Mouse (Mus musculus): ENCODE data around the gene Vars.
A peak's percentile ranks its signal among the peaks of the same experiment; 100 is the strongest.
"Not testable (repeated sequence)": the region's sequence is repeated elsewhere in the genome, so short reads cannot be mapped to it uniquely, and the experiment has no call there.

Gene Vars

GRCm38 (mm10) chr17:35003022-35003838 is 2.4 kb downstream of the Vars start:
- peak; percentile 51 for DNase-seq (ENCODE audit: low read depth, low spot score)

DNA sequence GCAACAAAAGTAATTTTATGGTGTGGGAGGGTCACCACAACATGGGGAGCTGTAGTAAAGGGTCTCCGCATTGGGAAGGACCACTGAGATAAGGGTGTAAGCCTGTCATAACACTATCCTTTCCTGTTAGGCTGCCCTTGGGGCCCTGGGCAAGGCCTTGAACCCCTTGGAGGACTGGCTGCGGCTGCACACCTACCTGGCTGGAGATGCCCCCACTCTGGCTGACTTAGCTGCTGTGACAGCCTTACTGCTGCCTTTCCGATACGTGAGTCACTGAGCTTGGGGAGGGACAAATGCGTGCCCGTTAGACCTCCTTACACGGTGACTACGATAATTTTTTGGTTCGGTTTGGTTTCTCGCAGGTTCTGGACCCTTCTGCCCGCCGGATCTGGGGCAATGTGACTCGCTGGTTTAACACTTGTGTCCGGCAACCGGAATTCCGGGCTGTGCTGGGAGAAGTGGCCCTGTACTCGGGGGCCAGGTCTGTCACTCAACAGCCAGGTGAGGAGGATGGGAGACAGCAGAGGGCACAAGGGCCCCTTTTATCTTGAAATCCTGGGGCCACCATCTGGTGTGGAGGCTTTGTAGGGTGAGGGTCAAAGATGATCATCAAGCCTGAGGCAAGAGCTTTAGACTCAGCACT is 3.4 kb downstream of the Vars start:
- DNase-seq (ENCODE audit: low read depth, low spot score), result no peak

GRCm38 (mm10) chr17:35005158-35005557 is 4.4 kb downstream of the Vars start:
- DNase-seq (ENCODE audit: low read depth, low spot score), result no peak

GRCm38 (mm10) chr17:35005902-35006301 is 5.1 kb downstream of the Vars start:
- not testable (repeated sequence) for DNase-seq (ENCODE audit: low read depth, low spot score)

DNA sequence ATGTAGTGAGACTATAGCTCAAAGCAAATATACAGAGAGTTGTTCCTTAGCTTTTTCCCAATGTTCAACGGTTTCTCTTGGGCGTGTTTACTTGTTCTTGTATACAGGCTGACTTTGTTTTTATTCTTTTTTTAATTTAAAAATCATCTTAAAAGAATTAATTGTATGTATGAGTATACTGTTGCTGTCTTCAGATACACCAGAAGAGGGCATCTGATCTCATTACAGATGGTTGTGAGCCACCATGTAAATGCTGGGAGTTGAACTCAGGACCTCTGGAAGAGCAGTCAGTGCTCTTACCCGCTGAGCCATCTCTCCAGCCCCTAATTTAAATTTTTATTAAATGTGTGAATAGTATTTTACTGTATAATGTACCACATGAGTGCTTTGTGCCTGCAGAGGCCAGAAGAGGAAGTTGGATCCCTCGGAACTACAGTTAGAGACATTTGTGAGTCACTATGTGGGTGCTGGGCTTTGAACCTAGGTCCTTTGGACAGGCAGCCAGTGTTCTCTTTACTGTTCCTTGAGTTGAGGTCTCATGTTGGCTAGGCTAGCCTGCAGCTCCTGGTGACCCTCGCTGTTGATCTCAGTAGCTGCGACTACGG is 6.7 kb downstream of the Vars start:
- no peak for DNase-seq (ENCODE audit: low read depth, low spot score)

- no peak for DNase-seq (ENCODE audit: low read depth, low spot score)
Observed at GRCm38 (mm10) chr17:35009586-35009985, 8.8 kb downstream of the Vars start.

- no peak for DNase-seq (ENCODE audit: low read depth, low spot score)
Observed at GRCm38 (mm10) chr17:35011440-35011839, 10.7 kb downstream of the Vars start.

- no peak for DNase-seq (ENCODE audit: low read depth, low spot score)
Observed at GRCm38 (mm10) chr17:35012430-35012829, 11.6 kb downstream of the Vars start.

- DNase-seq (ENCODE audit: low read depth, low spot score), result no peak
Observed at GRCm38 (mm10) chr17:35013221-35013620, 12.4 kb downstream of the Vars start.

- no peak for DNase-seq (ENCODE audit: low read depth, low spot score)
Observed at GRCm38 (mm10) chr17:35015296-35015695, 14.5 kb downstream of the Vars start.

GRCm38 (mm10) chr17:35016376-35016775 is 15.6 kb downstream of the Vars start, which contains the start of gene Vwa7:
Gene Vwa7 (plus strand): TSS chr17:35016579.
- no peak for DNase-seq (ENCODE audit: low read depth, low spot score)

DNA sequence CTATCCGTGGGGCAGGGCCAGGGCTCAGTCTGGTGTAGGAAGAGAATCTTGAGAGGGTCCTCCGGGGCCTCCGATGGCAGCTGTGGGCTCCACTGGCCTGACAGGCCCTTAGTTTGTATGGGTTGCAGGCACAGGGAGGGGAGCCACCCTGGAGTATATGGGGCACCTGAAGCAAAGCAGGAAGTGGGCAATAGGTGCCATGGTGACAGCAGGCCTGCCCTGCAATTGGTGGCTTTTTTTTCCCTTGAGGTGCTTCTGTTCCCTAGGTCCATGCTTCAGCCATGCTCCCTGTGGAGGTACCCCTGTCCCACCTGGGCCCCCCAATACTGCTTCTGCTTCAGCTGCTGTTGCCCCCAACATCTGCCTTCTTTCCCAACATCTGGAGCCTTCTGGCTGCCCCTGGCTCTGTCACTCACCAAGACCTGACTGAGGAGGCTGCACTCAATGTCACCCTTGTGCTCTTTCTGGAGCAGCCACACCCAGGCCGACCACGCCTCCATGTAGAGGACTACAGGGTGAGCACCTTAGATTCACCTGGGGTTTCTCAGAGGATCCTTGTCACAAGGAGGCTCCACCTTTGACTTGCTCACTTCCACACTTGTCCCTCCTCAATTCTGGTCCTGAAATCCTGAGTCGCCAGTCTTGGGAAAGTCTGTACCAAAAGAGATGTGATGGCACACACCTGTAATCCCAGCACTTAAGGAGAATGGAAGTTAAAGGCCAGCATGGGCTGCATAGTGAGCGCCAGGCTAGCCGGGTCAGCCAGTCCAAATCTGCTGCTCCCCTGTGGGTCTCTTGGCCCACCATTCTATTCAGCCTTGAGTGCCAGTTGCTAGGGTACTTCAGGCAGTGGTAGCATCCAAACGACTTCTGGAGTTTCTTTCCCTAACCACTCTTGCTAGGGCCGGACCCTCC is 16.3 kb downstream of the Vars start:
- no peak for DNase-seq (ENCODE audit: low read depth, low spot score)

- no peak for DNase-seq (ENCODE audit: low read depth, low spot score)
Observed at GRCm38 (mm10) chr17:35017706-35018030, 16.9 kb downstream of the Vars start.

- DNase-seq (ENCODE audit: low read depth, low spot score), result no peak
Observed at GRCm38 (mm10) chr17:35018171-35018570, 17.4 kb downstream of the Vars start.

GRCm38 (mm10) chr17:35019894-35020293 is 19.1 kb downstream of the Vars start:
- no peak for DNase-seq (ENCODE audit: low read depth, low spot score)

GRCm38 (mm10) chr17:35020551-35020950 is 19.8 kb downstream of the Vars start:
- no peak for DNase-seq (ENCODE audit: low read depth, low spot score)

- DNase-seq (ENCODE audit: low read depth, low spot score), result peak; percentile 83
Observed at GRCm38 (mm10) chr17:35021163-35021808, 20.5 kb downstream of the Vars start.

DNA sequence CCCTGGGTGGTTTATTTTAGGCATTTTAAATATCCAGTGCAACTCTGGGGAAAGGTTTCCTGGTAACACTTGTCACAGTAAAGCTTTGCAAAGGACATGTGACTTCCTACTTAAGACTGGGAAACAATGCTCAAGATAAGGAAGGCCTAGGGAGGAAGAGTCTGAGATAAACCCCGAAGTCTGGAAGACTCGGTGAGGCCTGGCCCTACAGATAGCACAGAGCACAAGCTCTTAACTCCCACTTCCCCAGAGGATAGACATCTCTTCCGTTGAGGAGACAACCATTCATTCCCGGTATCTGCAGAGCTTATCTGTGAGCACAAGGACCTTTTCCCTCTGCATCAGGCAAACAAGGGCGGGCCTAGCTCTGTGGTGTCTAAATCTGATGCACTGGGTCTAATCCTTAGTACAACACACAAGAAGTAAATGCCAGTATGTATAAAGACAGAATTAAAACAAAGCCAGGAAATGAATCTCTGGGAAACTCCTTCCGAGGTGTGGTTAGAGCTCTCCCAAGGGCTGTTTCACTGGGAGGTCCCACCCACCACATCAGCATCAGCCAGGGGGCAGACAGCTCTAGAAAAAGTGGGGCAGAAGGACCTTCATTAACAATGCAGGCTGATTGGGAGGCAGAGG is 21.2 kb downstream of the Vars start:
- DNase-seq (ENCODE audit: low read depth, low spot score), result no peak

DNA sequence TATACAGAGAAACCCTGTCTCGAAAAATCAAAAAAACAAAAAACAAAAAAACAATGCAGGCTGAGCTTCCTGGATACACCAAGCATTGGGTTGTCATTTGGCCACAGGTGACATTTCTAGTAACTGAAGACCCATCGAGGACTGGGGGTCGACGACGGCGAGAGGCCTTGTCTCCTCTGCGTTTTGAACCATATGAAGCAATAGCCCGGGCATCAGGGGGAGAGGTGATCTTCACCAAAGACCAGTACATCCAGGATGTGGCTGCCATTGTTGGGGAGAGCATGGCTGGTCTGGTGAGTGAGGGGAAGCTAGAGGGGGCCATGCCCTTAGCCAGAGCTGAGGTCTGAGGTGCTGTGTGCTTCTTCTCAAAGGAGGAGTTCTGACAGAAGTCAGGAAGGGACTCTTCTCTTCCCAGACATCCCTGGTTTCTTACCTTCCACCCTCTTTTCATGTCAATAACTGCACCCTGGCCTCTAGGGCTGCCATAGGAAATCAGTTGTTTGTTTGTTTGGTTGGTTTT is 21.8 kb downstream of the Vars start:
- no peak for DNase-seq (ENCODE audit: low read depth, low spot score)

GRCm38 (mm10) chr17:35023221-35023620 is 22.4 kb downstream of the Vars start:
- no peak for DNase-seq (ENCODE audit: low read depth, low spot score)
